Mouse (Mus musculus): ENCODE data around the gene Tsga10. TPM values are rescaled to one million over a fixed set of nuclear protein-coding genes. Genes with fewer than 3 reads are reported as not detected.

Tsga10 gene
- total and polyA plus RNA-seq, 2 experiments = 0.24 to 1.2 TPM

DNA sequence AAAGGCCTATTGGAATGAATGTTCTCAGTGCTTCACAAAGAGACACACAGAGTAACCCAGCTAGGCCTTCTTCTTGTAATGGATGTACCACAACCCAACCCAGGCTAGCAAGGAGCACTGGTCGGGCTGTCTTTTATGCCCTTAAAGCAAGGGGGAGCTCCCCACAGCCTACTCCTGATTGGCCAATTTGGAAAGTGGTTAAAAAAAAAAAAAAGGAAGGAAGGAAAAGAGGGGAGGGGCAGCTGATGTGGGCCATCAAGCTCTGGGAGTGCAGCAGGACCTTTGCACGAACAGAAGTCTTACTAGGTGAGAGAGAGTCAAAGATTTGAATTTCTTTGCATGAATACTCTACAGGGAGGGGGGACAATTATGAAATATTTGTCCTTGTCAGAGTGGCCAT lies 127.3 kb downstream of the Tsga10 start:
- H3K27ac ChIP-seq (replicated peaks; ENCODE audit: insufficient read depth, low read depth, low read length) = no peak overlapping the region
- TF ChIP-seq CTCF (IDR thresholded peaks at IDR 0.05; ENCODE audit: low read depth, low read length) = no peak
- no peak for TF ChIP-seq POLR2A (IDR thresholded peaks at IDR 0.05; ENCODE audit: extremely low read depth, insufficient read depth, low read length)
- H3K79me2 ChIP-seq (ENCODE audit: control insufficient read depth, insufficient read depth, low read length) = no peaks in the 10 kb centered on the region
- H3K9ac ChIP-seq (ENCODE audit: low read depth, low read length) = no peak overlapping the region
- no peaks in the 10 kb centered on the region for H3K4me1 ChIP-seq (ENCODE audit: control insufficient read depth, insufficient read depth, low read length)
- no peak for DNase-seq (ENCODE audit: extremely low read depth, low read depth, low spot score)
- H3K36me3 ChIP-seq (ENCODE audit: control insufficient read depth, insufficient read depth, low read length) = no peaks in the 10 kb centered on the region
- WGBS = 66% methylated on average over 2 of the region's 2 CpGs
- no peaks in the 10 kb centered on the region for H3K27me3 ChIP-seq (ENCODE audit: control insufficient read depth, insufficient read depth, low read length)
- H3K4me3 ChIP-seq (ENCODE audit: insufficient read depth, low read depth, low read length) = no peak overlapping the region

DNA sequence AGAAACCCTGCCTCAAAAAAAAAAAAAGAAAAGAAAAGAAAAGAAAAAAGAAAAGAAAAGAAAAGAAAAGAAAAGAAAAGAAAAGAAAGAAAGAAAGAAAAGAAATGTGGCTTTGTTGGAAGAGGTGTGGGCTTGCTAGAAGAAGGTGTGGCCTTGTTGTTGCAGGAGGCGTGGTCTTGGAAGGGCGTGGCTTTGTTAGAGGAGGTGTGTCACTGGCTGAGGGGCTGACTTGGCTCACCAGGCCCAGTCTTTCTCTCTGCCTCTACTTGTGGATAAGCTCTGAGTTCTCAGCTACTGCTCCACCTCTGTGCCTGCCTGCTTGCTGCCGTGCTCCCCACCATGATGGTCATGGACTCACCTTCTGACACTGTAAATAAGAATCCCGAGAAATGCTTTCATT lies 129.2 kb downstream of the Tsga10 start:
- H3K9ac ChIP-seq (ENCODE audit: low read depth, low read length) = no peak overlapping the region
- 81% methylated on average over 4 of the region's 4 CpGs for WGBS
- H3K27ac ChIP-seq (replicated peaks; ENCODE audit: insufficient read depth, low read depth, low read length) = no peak overlapping the region
- H3K27me3 ChIP-seq (ENCODE audit: control insufficient read depth, insufficient read depth, low read length) = no peaks in the 10 kb centered on the region
- TF ChIP-seq CTCF (IDR thresholded peaks at IDR 0.05; ENCODE audit: low read depth, low read length) (no peak), POLR2A (IDR thresholded peaks at IDR 0.05; ENCODE audit: extremely low read depth, insufficient read depth, low read length) (no peak)
- H3K4me1 ChIP-seq (ENCODE audit: control insufficient read depth, insufficient read depth, low read length) = no peaks in the 10 kb centered on the region
- H3K79me2 ChIP-seq (ENCODE audit: control insufficient read depth, insufficient read depth, low read length) = no peaks in the 10 kb centered on the region
- DNase-seq (ENCODE audit: extremely low read depth, low read depth, low spot score) = no peak
- no peaks in the 10 kb centered on the region for H3K36me3 ChIP-seq (ENCODE audit: control insufficient read depth, insufficient read depth, low read length)
- H3K4me3 ChIP-seq (ENCODE audit: insufficient read depth, low read depth, low read length) = no peak overlapping the region

DNA sequence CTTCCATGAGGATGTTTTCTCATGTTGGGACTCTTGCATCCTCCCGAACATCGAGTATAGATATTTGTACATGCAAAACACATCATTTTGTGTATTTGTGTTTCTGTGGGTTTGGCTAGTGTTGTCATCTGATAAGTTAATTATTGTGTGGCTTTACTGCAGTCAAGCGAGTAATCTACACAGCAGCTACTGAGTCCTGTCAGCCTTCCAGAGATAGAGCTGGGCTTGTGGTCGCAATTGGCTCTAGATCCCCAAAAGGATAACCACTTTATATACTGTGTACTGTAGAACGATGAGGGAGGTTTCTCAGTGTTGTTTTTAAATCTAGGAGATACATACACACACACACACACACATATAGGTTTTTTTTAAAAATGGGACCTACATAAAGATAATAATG lies 130.3 kb downstream of the Tsga10 start:
- Histone ChIP-seq H3K27me3 (ENCODE audit: control insufficient read depth, insufficient read depth, low read length) (no peaks in the 10 kb centered on the region), H3K36me3 (ENCODE audit: control insufficient read depth, insufficient read depth, low read length) (no peaks in the 10 kb centered on the region), H3K27ac (replicated peaks; ENCODE audit: insufficient read depth, low read depth, low read length) (no peak overlapping the region), H3K79me2 (ENCODE audit: control insufficient read depth, insufficient read depth, low read length) (no peaks in the 10 kb centered on the region), H3K4me3 (ENCODE audit: insufficient read depth, low read depth, low read length) (no peak overlapping the region), H3K9ac (ENCODE audit: low read depth, low read length) (no peak overlapping the region), H3K4me1 (ENCODE audit: control insufficient read depth, insufficient read depth, low read length) (no peaks in the 10 kb centered on the region)
- TF ChIP-seq CTCF (IDR thresholded peaks at IDR 0.05; ENCODE audit: low read depth, low read length) (no peak), POLR2A (IDR thresholded peaks at IDR 0.05; ENCODE audit: extremely low read depth, insufficient read depth, low read length) (no peak)
- DNase-seq (ENCODE audit: extremely low read depth, low read depth, low spot score) = no peak
- 81% methylated on average over 5 of the region's 5 CpGs for WGBS

DNA sequence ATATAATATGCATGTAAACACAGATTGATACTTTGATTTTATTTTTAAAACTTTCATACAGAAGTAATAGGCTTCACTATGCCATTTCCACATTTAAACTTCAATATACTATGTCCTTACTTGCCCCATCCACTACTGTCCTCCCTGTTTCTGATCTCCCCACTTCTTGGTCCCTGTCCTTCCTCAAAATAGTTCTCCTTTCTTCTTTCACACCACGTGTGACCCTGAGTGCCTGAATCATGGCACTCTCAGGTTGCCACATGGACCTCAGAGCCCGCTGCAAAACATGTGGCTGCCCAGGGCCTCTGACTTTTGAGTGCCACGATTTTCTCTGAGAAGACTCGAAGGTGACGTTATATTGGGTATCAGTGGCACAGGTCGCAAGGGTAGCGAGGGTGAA lies 131.4 kb downstream of the Tsga10 start:
- Histone ChIP-seq H3K27me3 (ENCODE audit: control insufficient read depth, insufficient read depth, low read length) (no peaks in the 10 kb centered on the region), H3K36me3 (ENCODE audit: control insufficient read depth, insufficient read depth, low read length) (no peaks in the 10 kb centered on the region), H3K79me2 (ENCODE audit: control insufficient read depth, insufficient read depth, low read length) (no peaks in the 10 kb centered on the region), H3K27ac (replicated peaks; ENCODE audit: insufficient read depth, low read depth, low read length) (no peak overlapping the region), H3K9ac (ENCODE audit: low read depth, low read length) (no peak overlapping the region), H3K4me3 (ENCODE audit: insufficient read depth, low read depth, low read length) (no peak overlapping the region), H3K4me1 (ENCODE audit: control insufficient read depth, insufficient read depth, low read length) (no peaks in the 10 kb centered on the region)
- DNase-seq (ENCODE audit: extremely low read depth, low read depth, low spot score) = no peak
- no peak for TF ChIP-seq POLR2A (IDR thresholded peaks at IDR 0.05; ENCODE audit: extremely low read depth, insufficient read depth, low read length)
- 61% methylated on average over 7 of the region's 7 CpGs for WGBS

DNA sequence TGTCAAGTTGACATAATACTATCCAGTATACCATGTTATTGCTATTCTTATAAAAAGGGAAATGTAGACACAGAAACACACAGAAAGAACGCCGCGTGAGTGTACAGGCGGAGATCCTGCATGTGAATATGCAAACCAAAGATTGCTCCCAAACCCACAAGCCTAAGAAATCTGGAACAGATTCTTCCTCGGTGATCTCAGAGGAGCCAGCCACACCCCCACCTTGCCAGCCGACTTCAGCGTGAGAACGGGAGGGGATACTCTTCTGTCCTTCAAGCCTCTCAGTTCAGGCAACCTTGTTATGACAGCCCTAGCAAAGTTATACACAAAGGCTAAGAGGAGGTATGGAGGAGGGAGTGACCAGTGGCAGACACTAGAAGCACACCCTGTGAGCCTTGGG lies 136.9 kb downstream of the Tsga10 start:
- Histone ChIP-seq H3K9ac (ENCODE audit: low read depth, low read length) (no peak overlapping the region), H3K27me3 (ENCODE audit: control insufficient read depth, insufficient read depth, low read length) (no peaks in the 10 kb centered on the region), H3K79me2 (ENCODE audit: control insufficient read depth, insufficient read depth, low read length) (no peaks in the 10 kb centered on the region), H3K4me3 (ENCODE audit: insufficient read depth, low read depth, low read length) (no peak overlapping the region), H3K4me1 (ENCODE audit: control insufficient read depth, insufficient read depth, low read length) (no peaks in the 10 kb centered on the region), H3K36me3 (ENCODE audit: control insufficient read depth, insufficient read depth, low read length) (no peaks in the 10 kb centered on the region), H3K27ac (replicated peaks; ENCODE audit: insufficient read depth, low read depth, low read length) (no peak overlapping the region)
- WGBS = 97% methylated on average over 8 of the region's 8 CpGs
- TF ChIP-seq POLR2A (IDR thresholded peaks at IDR 0.05; ENCODE audit: extremely low read depth, insufficient read depth, low read length) = no peak
- no peak for TF ChIP-seq CTCF (IDR thresholded peaks at IDR 0.05; ENCODE audit: low read depth, low read length)
- no peak for DNase-seq (ENCODE audit: extremely low read depth, low read depth, low spot score)

DNA sequence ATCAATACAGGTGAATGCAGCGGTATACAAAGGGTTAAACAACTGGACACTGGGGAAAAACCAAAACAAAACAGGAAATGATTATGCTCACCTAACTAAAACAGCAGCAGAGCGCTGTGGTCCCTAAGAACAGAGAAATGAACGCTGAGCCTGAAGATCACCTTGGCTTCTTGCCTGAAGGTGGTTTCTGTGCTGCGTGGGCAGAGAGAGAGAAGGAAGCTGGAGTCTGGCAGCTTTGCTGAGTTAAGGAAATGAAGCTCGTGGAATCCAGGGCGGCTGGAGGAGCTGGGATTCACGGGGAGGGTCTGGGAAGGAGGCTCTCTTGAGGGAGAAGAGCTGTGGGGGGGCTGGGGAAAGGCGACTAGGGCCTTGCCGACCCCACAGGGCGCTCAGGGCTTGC lies 138.2 kb downstream of the Tsga10 start:
- H3K27me3 ChIP-seq (ENCODE audit: control insufficient read depth, insufficient read depth, low read length) = no peaks in the 10 kb centered on the region
- no peaks in the 10 kb centered on the region for H3K36me3 ChIP-seq (ENCODE audit: control insufficient read depth, insufficient read depth, low read length)
- H3K4me3 ChIP-seq (ENCODE audit: insufficient read depth, low read depth, low read length) = no peak overlapping the region
- H3K4me1 ChIP-seq (ENCODE audit: control insufficient read depth, insufficient read depth, low read length) = no peaks in the 10 kb centered on the region
- TF ChIP-seq CTCF (IDR thresholded peaks at IDR 0.05; ENCODE audit: low read depth, low read length) (no peak), POLR2A (IDR thresholded peaks at IDR 0.05; ENCODE audit: extremely low read depth, insufficient read depth, low read length) (no peak)
- no peaks in the 10 kb centered on the region for H3K79me2 ChIP-seq (ENCODE audit: control insufficient read depth, insufficient read depth, low read length)
- WGBS = 63% methylated on average over 10 of the region's 10 CpGs
- no peak overlapping the region for H3K9ac ChIP-seq (ENCODE audit: low read depth, low read length)
- no peak for DNase-seq (ENCODE audit: extremely low read depth, low read depth, low spot score)
- H3K27ac ChIP-seq (replicated peaks; ENCODE audit: insufficient read depth, low read depth, low read length) = no peak overlapping the region

All from liver, adult 2 months (tissue).